ENCODE assay signal across 9 mouse cellular contexts in genomic region chr9:51961190-51961909, GRCm38 (mm10). TPM values are rescaled to one million over a fixed set of nuclear protein-coding genes. Genes with fewer than 3 reads are reported as not detected.
DNase-seq lines count a peak whose midpoint lies in the region; ATAC-seq and TF ChIP-seq lines count a peak whose summit lies in the region.
"Had no signal": no experiment of that assay in that cellular context is flagged by ENCODE, and none has a peak within 500 bp of the region (broad histone marks: within the 10 kb centered on the region; RNA-seq: fewer than 3 reads in every experiment).

No protein-coding gene starts in this region.

- H3K9ac ChIP-seq in embryonic facial prominence, embryonic 14.5 days (ENCODE audit: low read depth, low read length): no peak overlapping the region
- H3K9ac ChIP-seq: embryonic facial prominence, embryonic 15.5 days had no signal

- intact Hi-C loops in heart, postnatal 14 days (cut with DNase I): no loop called here

- 61% methylated on average over 6 of the region's 6 CpGs for WGBS in heart, embryonic 10.5 days
- WGBS in embryonic facial prominence, embryonic 14.5 days: 58% methylated on average over 6 of the region's 6 CpGs

- peaks cover 29% of the 10 kb centered on the region for H3K4me1 ChIP-seq in heart, embryonic 10.5 days
- H3K4me1 ChIP-seq in embryonic facial prominence, embryonic 14.5 days (ENCODE audit: control insufficient read depth, insufficient read depth, low read length): peaks cover 19% of the 10 kb centered on the region

- no peak overlapping the region for H3ac ChIP-seq in myocyte (ENCODE audit: control insufficient read depth, insufficient read length)

- no peak overlapping the region for H3K4me2 ChIP-seq in embryonic facial prominence, embryonic 14.5 days (ENCODE audit: low read depth, low read length)
- peak overlapping the region; percentile 9 for H3K4me2 ChIP-seq in myocyte (ENCODE audit: low read depth)

- H3K9me3 ChIP-seq in heart, embryonic 10.5 days: no peaks in the 10 kb centered on the region
- no peaks in the 10 kb centered on the region for H3K9me3 ChIP-seq in embryonic facial prominence, embryonic 14.5 days (ENCODE audit: control insufficient read depth, low read length)
- H3K9me3 ChIP-seq: embryonic facial prominence, embryonic 15.5 days had no signal

- TF ChIP-seq POLR2A in myocyte (IDR thresholded peaks at IDR 0.05; ENCODE audit: insufficient read length, low read depth): no peak

- no peak overlapping the region for H3K27ac ChIP-seq in heart, embryonic 10.5 days
- no peak overlapping the region for H3K27ac ChIP-seq in embryonic facial prominence, embryonic 14.5 days (replicated peaks; ENCODE audit: low read depth, low read length)
- H3K27ac ChIP-seq: embryonic facial prominence, embryonic 15.5 days had no signal

- no peaks in the 10 kb centered on the region for H3K79me2 ChIP-seq in myocyte (ENCODE audit: control insufficient read depth, insufficient read depth)

- ATAC-seq in embryonic facial prominence, embryonic 14.5 days (ENCODE audit: low read depth): no peak

- no peak for DNase-seq in heart, embryonic 10.5 days (ENCODE audit: low spot score)
- no peak for DNase-seq in heart, postnatal 14 days
- peak; percentile 36 to 49 for DNase-seq in lung, adult 18-20 months
- DNase-seq in lung, postnatal 14 days: no peak
- peak; percentile 23 for DNase-seq in embryonic facial prominence, embryonic 14.5 days (ENCODE audit: low spot score)
- DNase-seq in layer of hippocampus, adult 18-20 months (ENCODE audit: low spot score in 2 of 2): no peak
- no peak for DNase-seq in ovary, postnatal 36 days (ENCODE audit: low spot score)

- H3K27me3 ChIP-seq in heart, embryonic 10.5 days (ENCODE audit: insufficient read depth, poor library complexity, severe bottlenecking): no peaks in the 10 kb centered on the region
- H3K27me3 ChIP-seq in embryonic facial prominence, embryonic 14.5 days (replicated peaks; ENCODE audit: control insufficient read depth, insufficient read depth, low read length): no peaks in the 10 kb centered on the region
- no peaks in the 10 kb centered on the region for H3K27me3 ChIP-seq in myocyte (ENCODE audit: control insufficient read depth, insufficient read depth, insufficient read length)
- H3K27me3 ChIP-seq: embryonic facial prominence, embryonic 15.5 days had no signal

- 0 out of 2 replicates have a peak overlapping the region, but pooled peaks have one; percentile 5 for H3K4me3 ChIP-seq in heart, embryonic 10.5 days
- no peak overlapping the region; the same call in 1 of the 2 replicates for H3K4me3 ChIP-seq in embryonic facial prominence, embryonic 14.5 days (ENCODE audit: low read depth, low read length)
- H3K4me3 ChIP-seq in myocyte: no peak overlapping the region

- H3K36me3 ChIP-seq in heart, embryonic 10.5 days: no peaks in the 10 kb centered on the region
- peaks cover 4% of the 10 kb centered on the region; the same call in 1 of the 2 replicates for H3K36me3 ChIP-seq in embryonic facial prominence, embryonic 14.5 days (ENCODE audit: control insufficient read depth, insufficient read depth, low read length)
- no peaks in the 10 kb centered on the region for H3K36me3 ChIP-seq in myocyte (ENCODE audit: control insufficient read depth, insufficient read depth)

TF ChIP-seq in myocyte, 11 proteins besides CTCF, POLR2A, EP300 and RAD21:
- TF ChIP-seq MYOG (IDR thresholded peaks at IDR 0.05; ENCODE audit: control insufficient read depth in 1 of 3, insufficient read depth in 1 of 3, insufficient read length in 2 of 3, low read depth in 2 of 3): no peak
- no peak for TF ChIP-seq REST (IDR thresholded peaks at IDR 0.05; ENCODE audit: insufficient read depth, insufficient read length)

RNA-seq across cellular contexts. Expression of gene Fdx1, which starts 2.0 kb away (rescaled TPM):
- 70.3 and 96.3 TPM in 2 replicates for polyA plus RNA-seq in heart, embryonic 10.5 days (2016; fragmentation: Nextera tagmentation; extraction: Ambion mirVana)
- total RNA-seq in heart, postnatal 14 days (2021): 10 to 100 TPM; 98.1 to 99.2 TPM
- polyA plus RNA-seq in embryonic facial prominence, embryonic 14.5 days (2014; fragmentation: Nextera tagmentation; extraction: Ambion mirVana): 75.2 and 78.8 TPM in 2 replicates
- polyA plus RNA-seq in myocyte (2012; fragmentation: generic; extraction: Trizol): 16.0 TPM
- total RNA-seq in layer of hippocampus, adult 18-20 months (2021): 10 to 100 TPM; 20.6 to 25.7 TPM

Comparison
In these comparisons a context has a peak if more than half of its experiments do, and no peak if none do; other contexts are left out.
1. DNase-seq: peak in lung, adult 18-20 months (2 of 2) and embryonic facial prominence, embryonic 14.5 days (single experiment); none in heart, embryonic 10.5 days (single experiment), heart, postnatal 14 days (0 of 2), lung, postnatal 14 days (single experiment), layer of hippocampus, adult 18-20 months (0 of 2) and ovary, postnatal 36 days (single experiment).